Mouse (Mus musculus): ENCODE results near the gene H2-Ke6. TPM values are rescaled to one million over a fixed set of nuclear protein-coding genes. Genes with fewer than 3 reads are reported as not detected.
A peak's percentile ranks its signal among the peaks of the same experiment; 100 is the strongest.

H2-Ke6 gene
- polyA plus RNA-seq (2015; fragmentation: Nextera tagmentation; extraction: Ambion mirVana), result 53.0 and 59.1 TPM in 2 replicates

GRCm38 (mm10) chr17:34027656-34028223 is at the start of gene H2-Ke6:
Gene H2-Ke6, minus strand, starts transcription at chr17:34028060.
- Histone ChIP-seq H3K9me3 (replicated peaks; ENCODE audit: control insufficient read depth, low read length) (no peaks in the 10 kb centered on the region), H3K4me1 (ENCODE audit: control insufficient read depth, insufficient read depth, low read length) (peaks cover 50% of the 10 kb centered on the region), H3K9ac (ENCODE audit: low read length) (peak within 1 kb of the TSS; percentile 83), H3K4me2 (ENCODE audit: low read depth, low read length) (peak within 1 kb of the TSS; percentile 96), H3K36me3 (ENCODE audit: control insufficient read depth, insufficient read depth) (peaks cover 21% of the 10 kb centered on the region), H3K27me3 (ENCODE audit: control insufficient read depth, insufficient read depth, low read length) (no peaks in the 10 kb centered on the region), H3K4me3 (ENCODE audit: low read length) (peak within 1 kb of the TSS; percentile 81), H3K27ac (ENCODE audit: low read length) (peak within 1 kb of the TSS; percentile 84)
- under 1% methylated on average over 49 of the region's 49 CpGs for WGBS
- peak; percentile 76 for ATAC-seq (replicated peaks; ENCODE audit: extremely low read depth, insufficient read depth, low FRiP score)

GRCm38 (mm10) chr17:34077549-34077948 is 49.7 kb upstream of the H2-Ke6 start:
- H3K36me3 ChIP-seq (ENCODE audit: control insufficient read depth, insufficient read depth), result no peaks in the 10 kb centered on the region
- no peak for ATAC-seq (replicated peaks; ENCODE audit: extremely low read depth, insufficient read depth, low FRiP score)
- peaks cover 25% of the 10 kb centered on the region for H3K27me3 ChIP-seq (ENCODE audit: control insufficient read depth, insufficient read depth, low read length)
- no peak overlapping the region for H3K9ac ChIP-seq (ENCODE audit: low read length)
- no peak overlapping the region for H3K27ac ChIP-seq (ENCODE audit: low read length)
- H3K4me1 ChIP-seq (ENCODE audit: control insufficient read depth, insufficient read depth, low read length), result no peaks in the 10 kb centered on the region
- H3K4me3 ChIP-seq (ENCODE audit: low read length), result no peak overlapping the region
- 2% methylated on average over 9 of the region's 9 CpGs for WGBS
- H3K4me2 ChIP-seq (ENCODE audit: low read depth, low read length), result no peak overlapping the region
- H3K9me3 ChIP-seq (replicated peaks; ENCODE audit: control insufficient read depth, low read length), result no peaks in the 10 kb centered on the region

- ATAC-seq (replicated peaks; ENCODE audit: extremely low read depth, insufficient read depth, low FRiP score), result no peak
- no peak overlapping the region for H3K27ac ChIP-seq (ENCODE audit: low read length)
- WGBS, result 40% methylated on average over 7 of the region's 7 CpGs
Measured at GRCm38 (mm10) chr17:34075271-34075670, 47.4 kb upstream of the H2-Ke6 start.

GRCm38 (mm10) chr17:34072091-34072490 is 44.2 kb upstream of the H2-Ke6 start:
- Histone ChIP-seq H3K9ac (ENCODE audit: low read length) (no peak overlapping the region), H3K4me3 (ENCODE audit: low read length) (no peak overlapping the region), H3K4me1 (ENCODE audit: control insufficient read depth, insufficient read depth, low read length) (no peaks in the 10 kb centered on the region), H3K27me3 (ENCODE audit: control insufficient read depth, insufficient read depth, low read length) (peaks cover 16% of the 10 kb centered on the region), H3K27ac (ENCODE audit: low read length) (no peak overlapping the region), H3K4me2 (ENCODE audit: low read depth, low read length) (no peak overlapping the region), H3K36me3 (ENCODE audit: control insufficient read depth, insufficient read depth) (no peaks in the 10 kb centered on the region), H3K9me3 (replicated peaks; ENCODE audit: control insufficient read depth, low read length) (no peaks in the 10 kb centered on the region)
- WGBS, result 61% methylated on average over 5 of the region's 5 CpGs
- ATAC-seq (replicated peaks; ENCODE audit: extremely low read depth, insufficient read depth, low FRiP score), result no peak

More at GRCm38 (mm10) chr17:34075271-34075670, 47.4 kb upstream of the H2-Ke6 start:
- Histone ChIP-seq H3K27me3 (ENCODE audit: control insufficient read depth, insufficient read depth, low read length) (peaks cover 23% of the 10 kb centered on the region), H3K4me1 (ENCODE audit: control insufficient read depth, insufficient read depth, low read length) (no peaks in the 10 kb centered on the region), H3K9me3 (replicated peaks; ENCODE audit: control insufficient read depth, low read length) (no peaks in the 10 kb centered on the region), H3K4me3 (ENCODE audit: low read length) (no peak overlapping the region), H3K9ac (ENCODE audit: low read length) (no peak overlapping the region), H3K4me2 (ENCODE audit: low read depth, low read length) (no peak overlapping the region), H3K36me3 (ENCODE audit: control insufficient read depth, insufficient read depth) (no peaks in the 10 kb centered on the region)

DNA sequence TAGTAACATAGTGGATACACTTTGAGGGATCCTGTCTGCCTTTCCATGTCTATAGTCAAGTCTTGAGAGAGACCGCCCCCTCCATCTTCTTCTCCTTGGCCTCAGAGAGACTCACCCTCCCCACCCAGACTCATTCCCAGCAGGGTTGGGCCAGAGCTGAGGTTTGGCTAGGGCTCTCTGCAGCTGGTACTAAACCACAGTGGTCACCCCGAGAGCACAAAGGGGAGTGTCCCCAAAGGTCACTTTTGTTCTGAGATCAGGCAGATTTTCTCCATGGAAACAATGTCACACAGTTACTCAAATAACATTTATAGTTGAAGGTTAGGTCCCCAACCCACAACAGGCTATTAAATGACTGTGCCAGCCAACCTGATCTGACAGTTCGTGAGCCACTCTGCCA is 41.0 kb upstream of the H2-Ke6 start:
- no peak for ATAC-seq (replicated peaks; ENCODE audit: extremely low read depth, insufficient read depth, low FRiP score)
- WGBS, result 51% methylated on average over 3 of the region's 3 CpGs
- Histone ChIP-seq H3K9ac (ENCODE audit: low read length) (no peak overlapping the region), H3K27ac (ENCODE audit: low read length) (no peak overlapping the region), H3K4me2 (ENCODE audit: low read depth, low read length) (no peak overlapping the region), H3K27me3 (ENCODE audit: control insufficient read depth, insufficient read depth, low read length) (no peaks in the 10 kb centered on the region; the same call in 1 of the 2 replicates), H3K4me1 (ENCODE audit: control insufficient read depth, insufficient read depth, low read length) (no peaks in the 10 kb centered on the region), H3K36me3 (ENCODE audit: control insufficient read depth, insufficient read depth) (no peaks in the 10 kb centered on the region), H3K4me3 (ENCODE audit: low read length) (no peak overlapping the region), H3K9me3 (replicated peaks; ENCODE audit: control insufficient read depth, low read length) (no peaks in the 10 kb centered on the region)

- H3K4me3 ChIP-seq (ENCODE audit: low read length), result no peak overlapping the region
- no peaks in the 10 kb centered on the region for H3K4me1 ChIP-seq (ENCODE audit: control insufficient read depth, insufficient read depth, low read length)
- WGBS, result 52% methylated on average over 7 of the region's 7 CpGs
- no peaks in the 10 kb centered on the region for H3K9me3 ChIP-seq (replicated peaks; ENCODE audit: control insufficient read depth, low read length)
- no peaks in the 10 kb centered on the region for H3K27me3 ChIP-seq (ENCODE audit: control insufficient read depth, insufficient read depth, low read length)
- no peak for ATAC-seq (replicated peaks; ENCODE audit: extremely low read depth, insufficient read depth, low FRiP score)
- no peak overlapping the region for H3K27ac ChIP-seq (ENCODE audit: low read length)
- no peak overlapping the region for H3K4me2 ChIP-seq (ENCODE audit: low read depth, low read length)
- no peaks in the 10 kb centered on the region for H3K36me3 ChIP-seq (ENCODE audit: control insufficient read depth, insufficient read depth)
- no peak overlapping the region for H3K9ac ChIP-seq (ENCODE audit: low read length)
Measured at GRCm38 (mm10) chr17:34057224-34057623, 29.4 kb upstream of the H2-Ke6 start.

GRCm38 (mm10) chr17:34047404-34048050 is 19.7 kb upstream of the H2-Ke6 start:
- no peak overlapping the region for H3K4me3 ChIP-seq (ENCODE audit: low read length)
- no peak overlapping the region for H3K4me2 ChIP-seq (ENCODE audit: low read depth, low read length)
- peaks cover 9% of the 10 kb centered on the region for H3K9me3 ChIP-seq (replicated peaks; ENCODE audit: control insufficient read depth, low read length)
- no peaks in the 10 kb centered on the region for H3K4me1 ChIP-seq (ENCODE audit: control insufficient read depth, insufficient read depth, low read length)
- H3K9ac ChIP-seq (ENCODE audit: low read length), result no peak overlapping the region
- ATAC-seq (replicated peaks; ENCODE audit: extremely low read depth, insufficient read depth, low FRiP score), result no peak
- no peaks in the 10 kb centered on the region for H3K27me3 ChIP-seq (ENCODE audit: control insufficient read depth, insufficient read depth, low read length)
- 85% methylated on average over 5 of the region's 5 CpGs for WGBS
- no peaks in the 10 kb centered on the region for H3K36me3 ChIP-seq (ENCODE audit: control insufficient read depth, insufficient read depth)
- H3K27ac ChIP-seq (ENCODE audit: low read length), result no peak overlapping the region

GRCm38 (mm10) chr17:34045941-34046340 is 18.1 kb upstream of the H2-Ke6 start:
- WGBS, result 73% methylated on average over 14 of the region's 14 CpGs
- H3K4me3 ChIP-seq (ENCODE audit: low read length), result no peak overlapping the region
- H3K27me3 ChIP-seq (ENCODE audit: control insufficient read depth, insufficient read depth, low read length), result peaks cover 10% of the 10 kb centered on the region
- H3K27ac ChIP-seq (ENCODE audit: low read length), result no peak overlapping the region
- no peak overlapping the region for H3K4me2 ChIP-seq (ENCODE audit: low read depth, low read length)
- H3K36me3 ChIP-seq (ENCODE audit: control insufficient read depth, insufficient read depth), result no peaks in the 10 kb centered on the region
- no peak overlapping the region for H3K9ac ChIP-seq (ENCODE audit: low read length)
- peaks cover 9% of the 10 kb centered on the region for H3K9me3 ChIP-seq (replicated peaks; ENCODE audit: control insufficient read depth, low read length)
- no peak for ATAC-seq (replicated peaks; ENCODE audit: extremely low read depth, insufficient read depth, low FRiP score)
- no peaks in the 10 kb centered on the region for H3K4me1 ChIP-seq (ENCODE audit: control insufficient read depth, insufficient read depth, low read length)

Measured in heart, embryonic 16.5 days (tissue).